ENCODE assay signal across 8 mouse cellular contexts in genomic region chr13:58158099-58158912, GRCm38 (mm10). TPM values are rescaled to one million over a fixed set of nuclear protein-coding genes. Genes with fewer than 3 reads are reported as not detected.
DNase-seq lines count a peak whose midpoint lies in the region; ATAC-seq and TF ChIP-seq lines count a peak whose summit lies in the region.

No protein-coding gene starts in this region.

- no peak for TF ChIP-seq EP300 in MEL (IDR thresholded peaks at IDR 0.05; ENCODE audit: low read depth in 1 of 2, low read length in 2 of 2)
- no peak for TF ChIP-seq EP300 in lung, postnatal 0 days (IDR thresholded peaks at IDR 0.05)

- TF ChIP-seq RAD21 in MEL (IDR thresholded peaks at IDR 0.05; ENCODE audit: low read depth, low read length) = peak; percentile 91

- 6% methylated on average over 16 of the region's 16 CpGs for WGBS in cerebellum, adult 2 months
- WGBS in hindbrain, embryonic 10.5 days = 20% methylated on average over 16 of the region's 16 CpGs
- 5% methylated on average over 16 of the region's 16 CpGs for WGBS in lung, postnatal 0 days

- H3K4me2 ChIP-seq in lung, postnatal 0 days (replicated peaks; ENCODE audit: low read depth, low read length) = peak overlapping the region; percentile 94

- H3K36me3 ChIP-seq in MEL (ENCODE audit: control insufficient read depth in 1 of 2, insufficient read depth in 2 of 2, low read length in 2 of 2) = peaks cover 0 to 4% of the 10 kb centered on the region in 2 experiments; a peak in 2 of 4 replicates
- H3K36me3 ChIP-seq in hindbrain, embryonic 10.5 days = peaks cover 39% of the 10 kb centered on the region
- peaks cover 19% of the 10 kb centered on the region for H3K36me3 ChIP-seq in lung, postnatal 0 days (ENCODE audit: insufficient read depth, low read length)

- peak; percentile 86 to 96 (median 92) for TF ChIP-seq CTCF in MEL (IDR thresholded peaks at IDR 0.05 in 2 of 3, conservative IDR thresholded peaks at IDR 0.05 in 1 of 3; ENCODE audit: control insufficient read depth in 1 of 3, insufficient read depth in 1 of 3, low read depth in 2 of 3, low read length in 3 of 3, poor library complexity in 1 of 3, severe bottlenecking in 1 of 3)
- TF ChIP-seq CTCF in cerebellum, adult 2 months (IDR thresholded peaks at IDR 0.05; ENCODE audit: borderline replicate concordance, insufficient read depth, low read depth, low read length) = peak; percentile 94
- TF ChIP-seq CTCF in lung, postnatal 0 days (IDR thresholded peaks at IDR 0.05) = peak; percentile 97

- peak overlapping the region; percentile 55 for H3K27ac ChIP-seq in MEL (ENCODE audit: control insufficient read depth, low read depth, low read length)
- H3K27ac ChIP-seq in cerebellum, adult 2 months (ENCODE audit: insufficient read depth, low read length) = no peak overlapping the region
- H3K27ac ChIP-seq in hindbrain, embryonic 10.5 days = peak overlapping the region; percentile 91
- peak overlapping the region; percentile 76 for H3K27ac ChIP-seq in lung, postnatal 0 days (ENCODE audit: low read length)

- DNase-seq in MEL (ENCODE audit: low read depth, low spot score) = peak; percentile 95
- DNase-seq in cerebellum, adult 2 months = peak; percentile 82 to 88
- DNase-seq in forelimb bud, embryonic 11.5 days (ENCODE audit: low read depth, low spot score) = peak; percentile 93
- peak; percentile 90 for DNase-seq in hindbrain, embryonic 10.5 days (ENCODE audit: low spot score)
- DNase-seq in layer of hippocampus, adult 9-11 months = peak; percentile 92
- DNase-seq in lung, postnatal 0 days (ENCODE audit: low spot score) = peak; percentile 89
- DNase-seq in ovary, postnatal 14 days (ENCODE audit: low spot score) = peak; percentile 84
- DNase-seq in thymus, postnatal 14 days = peak; percentile 90

- peak; percentile 80 for ATAC-seq in lung, postnatal 0 days

- peak overlapping the region; percentile 72 for H3K9ac ChIP-seq in MEL (ENCODE audit: control insufficient read depth, low read depth, low read length, poor library complexity, severe bottlenecking)
- H3K9ac ChIP-seq in lung, postnatal 0 days (replicated peaks; ENCODE audit: low read depth) = peak overlapping the region; percentile 43

- H3K9me3 ChIP-seq in MEL (replicated peaks; ENCODE audit: insufficient read depth, low read length) = no peaks in the 10 kb centered on the region
- H3K9me3 ChIP-seq in hindbrain, embryonic 10.5 days = peaks cover 15% of the 10 kb centered on the region
- H3K9me3 ChIP-seq in lung, postnatal 0 days (ENCODE audit: low read length) = no peaks in the 10 kb centered on the region

- peak overlapping the region; percentile 76 for H3K4me3 ChIP-seq in MEL (ENCODE audit: control insufficient read depth in 1 of 2, insufficient read depth in 1 of 2, low read depth in 2 of 2, low read length in 2 of 2)
- H3K4me3 ChIP-seq in cerebellum, adult 2 months (replicated peaks; ENCODE audit: insufficient read depth, low read depth, low read length) = peak overlapping the region; percentile 93
- peak overlapping the region; percentile 93 for H3K4me3 ChIP-seq in hindbrain, embryonic 10.5 days
- peak overlapping the region; percentile 78 for H3K4me3 ChIP-seq in lung, postnatal 0 days (ENCODE audit: low read depth, low read length)

- peaks cover 3 to 4% of the 10 kb centered on the region in 2 experiments; a peak in 3 of 4 replicates for H3K4me1 ChIP-seq in MEL (ENCODE audit: control insufficient read depth in 1 of 2, insufficient read depth in 2 of 2, low read length in 2 of 2)
- peaks cover 5% of the 10 kb centered on the region for H3K4me1 ChIP-seq in cerebellum, adult 2 months (ENCODE audit: control insufficient read depth, insufficient read depth, low read length)
- peaks cover 21% of the 10 kb centered on the region for H3K4me1 ChIP-seq in hindbrain, embryonic 10.5 days (replicated peaks)
- H3K4me1 ChIP-seq in lung, postnatal 0 days (ENCODE audit: insufficient read depth, low read depth, low read length) = no peaks in the 10 kb centered on the region

- TF ChIP-seq POLR2A in MEL (IDR thresholded peaks at IDR 0.05; ENCODE audit: control insufficient read depth in 1 of 2, insufficient read depth in 1 of 2, low read depth in 1 of 2, low read length in 2 of 2, poor library complexity in 1 of 2) = no peak
- no peak for TF ChIP-seq POLR2A in cerebellum, adult 2 months (IDR thresholded peaks at IDR 0.05; ENCODE audit: borderline replicate concordance, insufficient read depth, low read length)

- no peaks in the 10 kb centered on the region for H3K27me3 ChIP-seq in MEL (ENCODE audit: control insufficient read depth in 1 of 2, insufficient read depth in 2 of 2, low read length in 2 of 2)
- no peaks in the 10 kb centered on the region for H3K27me3 ChIP-seq in cerebellum, adult 2 months (ENCODE audit: control insufficient read depth, insufficient read depth, low read length)
- 0 out of 2 replicates have a peak, but pooled peaks cover 4% of the 10 kb centered on the region for H3K27me3 ChIP-seq in hindbrain, embryonic 10.5 days (ENCODE audit: insufficient read depth, poor library complexity, severe bottlenecking)
- H3K27me3 ChIP-seq in lung, postnatal 0 days (replicated peaks; ENCODE audit: insufficient read depth, low read length) = no peaks in the 10 kb centered on the region

- H3K79me2 ChIP-seq in MEL (ENCODE audit: control insufficient read depth, insufficient read depth, low read length, poor library complexity) = peaks cover 8% of the 10 kb centered on the region

TF ChIP-seq in MEL, 35 proteins besides CTCF, POLR2A, EP300 and RAD21 (continues in another document):
- TF ChIP-seq MAX (IDR thresholded peaks at IDR 0.05; ENCODE audit: low read length) = no peak
- peak; percentile 68 for TF ChIP-seq SIN3A (IDR thresholded peaks at IDR 0.05; ENCODE audit: low read length)
- TF ChIP-seq JUND (IDR thresholded peaks at IDR 0.05; ENCODE audit: low read depth, low read length) = no peak
- TF ChIP-seq KAT2A (conservative IDR thresholded peaks at IDR 0.05; ENCODE audit: low read depth, low read length) = no peak
- 0 out of 2 replicates have a peak, but pooled peaks have one; percentile 23 for TF ChIP-seq HCFC1 (IDR thresholded peaks at IDR 0.05; ENCODE audit: low read depth, low read length)
- no peak for TF ChIP-seq TCF12 (IDR thresholded peaks at IDR 0.05; ENCODE audit: low read depth, low read length)
- TF ChIP-seq CHD1 (IDR thresholded peaks at IDR 0.05; ENCODE audit: low read depth, low read length) = no peak
- peak; percentile 70 for TF ChIP-seq ZC3H11A (IDR thresholded peaks at IDR 0.05; ENCODE audit: low read depth, low read length)
- peak; percentile 67 for TF ChIP-seq BHLHE40 (IDR thresholded peaks at IDR 0.05; ENCODE audit: borderline replicate concordance, low read depth, low read length)
- TF ChIP-seq ZNF384 (IDR thresholded peaks at IDR 0.05; ENCODE audit: low read depth, low read length) = no peak
- TF ChIP-seq MAZ (IDR thresholded peaks at IDR 0.05; ENCODE audit: low read depth, low read length) = peak; percentile 40; the same call in 1 of the 2 replicates
- TF ChIP-seq GATA1 (IDR thresholded peaks at IDR 0.05; ENCODE audit: low read depth, low read length) = no peak
- TF ChIP-seq RCOR1 (IDR thresholded peaks at IDR 0.05; ENCODE audit: low read depth, low read length) = peak; percentile 40
- no peak; the same call in none of the 2 replicates for TF ChIP-seq MXI1 (IDR thresholded peaks at IDR 0.05; ENCODE audit: low read depth, low read length)
- no peak for TF ChIP-seq POLR2AphosphoS2 (IDR thresholded peaks at IDR 0.05; ENCODE audit: low read length)
- TF ChIP-seq USF1 (IDR thresholded peaks at IDR 0.05; ENCODE audit: low read depth, low read length) = no peak
- peak; percentile 69 for TF ChIP-seq SMC3 (IDR thresholded peaks at IDR 0.05; ENCODE audit: low read depth, low read length)
- peak; percentile 62 for TF ChIP-seq ETS1 (IDR thresholded peaks at IDR 0.05; ENCODE audit: low read depth, low read length)
- TF ChIP-seq E2F4 (IDR thresholded peaks at IDR 0.05; ENCODE audit: borderline replicate concordance, low read depth, low read length) = no peak
- TF ChIP-seq UBTF (IDR thresholded peaks at IDR 0.05; ENCODE audit: borderline replicate concordance, insufficient read depth, low read depth, low read length) = no peak
- no peak for TF ChIP-seq GABPA (IDR thresholded peaks at IDR 0.05; ENCODE audit: low read depth, low read length)

RNA-seq across cellular contexts. Expression of gene Idnk, which starts 0.9 kb away (rescaled TPM):
- total RNA-seq in MEL (2012; rRNA removed) = 26.0 and 29.5 TPM in 2 replicates
- polyA plus RNA-seq in MEL (2012; ENCODE audit: insufficient read depth in 1 of 2, insufficient read length in 2 of 2, low read depth in 1 of 2, low replicate concordance in 2 of 2, missing spikeins in 1 of 2) = 10 to 100 TPM in 1 of 2 experiments, not detected in 1; 50.3 TPM
- 35.5 and 39.6 TPM in 2 replicates for polyA plus RNA-seq in cerebellum, adult 2 months (2012; rRNA removed)
- 57.1 and 66.7 TPM in 2 replicates for polyA plus RNA-seq in hindbrain, embryonic 10.5 days (2016; fragmentation: Nextera tagmentation; extraction: Ambion mirVana)
- 40.5 and 43.5 TPM in 2 replicates for polyA plus RNA-seq in lung, postnatal 0 days (2015; fragmentation: Nextera tagmentation; extraction: Ambion mirVana)

RNA-seq across cellular contexts. Expression of gene Hnrnpa0, which starts 29.9 kb away (rescaled TPM):
- 163 and 165 TPM in 2 replicates for total RNA-seq in MEL (2012; rRNA removed)
- polyA plus RNA-seq in MEL (2012; ENCODE audit: insufficient read depth in 1 of 2, insufficient read length in 2 of 2, low read depth in 1 of 2, low replicate concordance in 2 of 2, missing spikeins in 1 of 2) = 100 to 1,000 TPM; 209 to 381 TPM
- polyA plus RNA-seq in cerebellum, adult 2 months (2012; rRNA removed) = 96.5 and 107 TPM in 2 replicates
- 41.4 and 46.1 TPM in 2 replicates for polyA plus RNA-seq in hindbrain, embryonic 10.5 days (2016; fragmentation: Nextera tagmentation; extraction: Ambion mirVana)
- 29.6 and 33.1 TPM in 2 replicates for polyA plus RNA-seq in lung, postnatal 0 days (2015; fragmentation: Nextera tagmentation; extraction: Ambion mirVana)

RNA-seq across cellular contexts. Expression of gene Klhl3, which starts 44.9 kb away (rescaled TPM):
- total RNA-seq in MEL (2012; rRNA removed) = not detected in 2 replicates
- under 1 TPM in 1 of 2 experiments, not detected in 1; 0.01 TPM for polyA plus RNA-seq in MEL (2012; ENCODE audit: insufficient read depth in 1 of 2, insufficient read length in 2 of 2, low read depth in 1 of 2, low replicate concordance in 2 of 2, missing spikeins in 1 of 2)
- 16.1 and 18.4 TPM in 2 replicates for polyA plus RNA-seq in cerebellum, adult 2 months (2012; rRNA removed)
- polyA plus RNA-seq in hindbrain, embryonic 10.5 days (2016; fragmentation: Nextera tagmentation; extraction: Ambion mirVana) = 1.9 and 3.4 TPM in 2 replicates
- 2.7 and 3.9 TPM in 2 replicates for polyA plus RNA-seq in lung, postnatal 0 days (2015; fragmentation: Nextera tagmentation; extraction: Ambion mirVana)

RNA-seq across cellular contexts. Expression of gene Ubqln1, which starts 57.1 kb away (rescaled TPM):
- 68.6 and 77.2 TPM in 2 replicates for total RNA-seq in MEL (2012; rRNA removed)
- polyA plus RNA-seq in MEL (2012; ENCODE audit: insufficient read depth in 1 of 2, insufficient read length in 2 of 2, low read depth in 1 of 2, low replicate concordance in 2 of 2, missing spikeins in 1 of 2) = 100 to 1,000 TPM in 1 of 2 experiments, not detected in 1; 146 TPM
- 147 and 154 TPM in 2 replicates for polyA plus RNA-seq in cerebellum, adult 2 months (2012; rRNA removed)
- 134 and 142 TPM in 2 replicates for polyA plus RNA-seq in hindbrain, embryonic 10.5 days (2016; fragmentation: Nextera tagmentation; extraction: Ambion mirVana)
- 52.3 and 57.3 TPM in 2 replicates for polyA plus RNA-seq in lung, postnatal 0 days (2015; fragmentation: Nextera tagmentation; extraction: Ambion mirVana)
